Mouse (Mus musculus) ES-E14 (cell line): ENCODE measurements around the gene AC170998.1. TPM values are rescaled to one million over a fixed set of nuclear protein-coding genes. Genes with fewer than 3 reads are reported as not detected.
"Not testable (repeated sequence)": the region's sequence is repeated elsewhere in the genome, so short reads cannot be mapped to it uniquely, and the experiment has no call there.

Experiments
- DNase-seq: peaks from one replicate; pipeline ENCODE4 v3.0.0-alpha.2; 2013; ENCODE audit warnings: low read depth, low spot score
- H3K27ac ChIP-seq: 2 replicates; pipeline ENCODE4 v1.5.1; 2012; ENCODE audit warnings: low read depth, mild to moderate bottlenecking, low read length, moderate library complexity, mixed read lengths; ENCODE audit not compliant: poor library complexity, insufficient read depth, severe bottlenecking
- H3K36me3 ChIP-seq: 2 replicates; pipeline ENCODE4 v1.6.1; 2012; ENCODE audit warnings: mild to moderate bottlenecking, low read length, moderate library complexity, mixed read lengths; ENCODE audit not compliant: control insufficient read depth, poor library complexity, insufficient read depth, severe bottlenecking
- H3K4me1 ChIP-seq, 2 experiments: fragments of 150-350 bp in 1 of 2; sonication (generic) in 1 of 2; 2 replicates each; pipeline ENCODE4 v1.6.1; 2012; ENCODE audit warnings: low read length in 2 of 2, mild to moderate bottlenecking in 1 of 2, mixed read lengths in 1 of 2; ENCODE audit not compliant: control insufficient read depth in 2 of 2, insufficient read depth in 2 of 2, poor library complexity in 1 of 2
- H3K4me3 ChIP-seq, 2 experiments: fragments of 150-350 bp in 1 of 2; sonication (generic) in 1 of 2; 2 replicates each; pipeline ENCODE4 v1.5.1; 2012; ENCODE audit warnings: low read length in 2 of 2, low read depth in 1 of 2, mild to moderate bottlenecking in 1 of 2, mixed read lengths in 1 of 2; ENCODE audit not compliant: insufficient read depth in 1 of 2, poor library complexity in 1 of 2, severe bottlenecking in 1 of 2
- H3K9ac ChIP-seq: 2 replicates; pipeline ENCODE4 v1.6.1; 2012; ENCODE audit warnings: low read depth, mild to moderate bottlenecking, low read length, mixed read lengths; ENCODE audit not compliant: poor library complexity, insufficient read depth, severe bottlenecking
- H3K9me3 ChIP-seq: fragments of 150-350 bp; sonication (generic); 2 replicates; pipeline ENCODE4 v1.6.1; 2012; ENCODE audit warnings: low read depth, mild to moderate bottlenecking, low read length; ENCODE audit not compliant: control insufficient read depth, insufficient read depth
- CHD2 ChIP-seq: IDR thresholded peaks from 2 replicates; pipeline ENCODE4 v1.6.1; 2014; ENCODE audit warnings: mild to moderate bottlenecking, low read depth, low read length, inconsistent platforms
- HCFC1 ChIP-seq: IDR thresholded peaks from 2 replicates; pipeline ENCODE4 v1.6.1; 2012; ENCODE audit warnings: low read length, inconsistent platforms, borderline replicate concordance; ENCODE audit not compliant: insufficient read depth
- MAFK ChIP-seq: IDR thresholded peaks from 2 replicates; pipeline ENCODE4 v1.6.1; 2014; ENCODE audit warnings: mild to moderate bottlenecking, low read depth, low read length, inconsistent platforms; ENCODE audit not compliant: insufficient read depth
- ZC3H11A ChIP-seq: IDR thresholded peaks from 2 replicates; pipeline ENCODE4 v1.6.1; 2012; ENCODE audit warnings: low read depth, mild to moderate bottlenecking, inconsistent platforms, low read length, borderline replicate concordance
- ZNF384 ChIP-seq: IDR thresholded peaks from 2 replicates; pipeline ENCODE4 v1.6.1; 2012; ENCODE audit warnings: low read depth, low read length, inconsistent platforms
- in situ Hi-C, 2 experiments: fragments of 600-800 bp; cut with MboI; formaldehyde crosslinking; loops; one replicate each; pipeline ENCODE4 v1.15.1; 2025; ENCODE audit warnings: low sequenced_read_pairs in 2 of 2, inconsistent platforms in 1 of 2; ENCODE audit not compliant: unreplicated experiment in 2 of 2
- total RNA-seq: library from RNA; depleted of rRNA; stranded (reverse); fragments of 300-350 nt; gene quantifications from 2 replicates; pipeline ENCODE4 v1.2.3, GENCODE M21; 2012

AC170998.1 gene
- total RNA-seq, 1 experiment: 2.5 TPM

- TF ChIP-seq HCFC1: no peak
- no peak for TF ChIP-seq ZC3H11A
- TF ChIP-seq CHD2: no peak
- no peak for TF ChIP-seq ZNF384
- TF ChIP-seq MAFK: no peak
- no peak for DNase-seq
- H3K36me3 ChIP-seq: peaks cover 18% of the 10 kb centered on the region
- H3K4me3 ChIP-seq: no peak overlapping the region
- H3K9me3 ChIP-seq: no peaks in the 10 kb centered on the region
- in situ Hi-C loops: no loop called here
- no peak overlapping the region for H3K9ac ChIP-seq
- H3K4me1 ChIP-seq: peaks cover 0 to 5% of the 10 kb centered on the region in 2 experiments; a peak in 2 of 4 replicates
- no peak overlapping the region for H3K27ac ChIP-seq
Measured at GRCm38 (mm10) chr17:28712305-28712704, 13.6 kb upstream of the AC170998.1 start.

GRCm38 (mm10) chr17:28714006-28714405 lies 11.9 kb upstream of the AC170998.1 start:
- no peaks in the 10 kb centered on the region for H3K9me3 ChIP-seq
- in situ Hi-C loops: no loop called here
- DNase-seq: no peak
- TF ChIP-seq MAFK (no peak), ZNF384 (no peak), ZC3H11A (no peak), HCFC1 (no peak), CHD2 (no peak)
- H3K27ac ChIP-seq: no peak overlapping the region
- no peak overlapping the region for H3K9ac ChIP-seq
- H3K36me3 ChIP-seq: peaks cover 24% of the 10 kb centered on the region
- no peak overlapping the region for H3K4me3 ChIP-seq
- H3K4me1 ChIP-seq: peaks cover 0 to 6% of the 10 kb centered on the region in 2 experiments; a peak in 2 of 4 replicates

GRCm38 (mm10) chr17:28715832-28716548 lies 9.9 kb upstream of the AC170998.1 start:
- no peak for DNase-seq
- Histone ChIP-seq H3K27ac (no peak overlapping the region), H3K4me1 (peaks cover 0 to 2% of the 10 kb centered on the region in 2 experiments; a peak in 2 of 4 replicates), H3K4me3 (no peak overlapping the region), H3K36me3 (peaks cover 29% of the 10 kb centered on the region), H3K9ac (no peak overlapping the region), H3K9me3 (no peaks in the 10 kb centered on the region)
- no peak for TF ChIP-seq ZC3H11A
- no peak for TF ChIP-seq HCFC1
- no peak for TF ChIP-seq ZNF384
- peak; percentile 71 for TF ChIP-seq MAFK
- no peak for TF ChIP-seq CHD2
- in situ Hi-C loops: no loop called here

- no peak overlapping the region for H3K9ac ChIP-seq
- no peak for DNase-seq
- H3K4me1 ChIP-seq: 0 out of 4 replicates have a peak, but pooled peaks cover 0 to 2% of the 10 kb centered on the region in 2 experiments
- no peak overlapping the region for H3K27ac ChIP-seq
- peaks cover 33% of the 10 kb centered on the region for H3K36me3 ChIP-seq
- in situ Hi-C loops: no loop called here
- H3K4me3 ChIP-seq: no peak overlapping the region
- no peaks in the 10 kb centered on the region for H3K9me3 ChIP-seq
- no peak for TF ChIP-seq HCFC1
- no peak for TF ChIP-seq ZC3H11A
- TF ChIP-seq CHD2: no peak
- no peak for TF ChIP-seq MAFK
- TF ChIP-seq ZNF384: no peak
Measured at GRCm38 (mm10) chr17:28717535-28717934, 8.3 kb upstream of the AC170998.1 start.

GRCm38 (mm10) chr17:28727511-28727910 lies 1.6 kb downstream of the AC170998.1 start:
- H3K4me3 ChIP-seq: not testable (repeated sequence)
- H3K36me3 ChIP-seq: peaks cover 56% of the 10 kb centered on the region

More at GRCm38 (mm10) chr17:28727511-28727910, 1.6 kb downstream of the AC170998.1 start:
- H3K27ac ChIP-seq, H3K9me3 ChIP-seq, H3K9ac ChIP-seq, in situ Hi-C loops, H3K4me1 ChIP-seq, DNase-seq: not testable (repeated sequence)
